Mouse (Mus musculus) heart, postnatal 4 days (tissue): ENCODE measurements around the gene Zic4. TPM values are rescaled to one million over a fixed set of nuclear protein-coding genes. Genes with fewer than 3 reads are reported as not detected.

Experiments used
- DNase-seq: peaks from one replicate; pipeline ENCODE4 v3.0.0; 2021
- total RNA-seq, 2 experiments: library from RNA; stranded (reverse); gene quantifications; 2 replicates each; pipeline ENCODE4 v1.2.3; 2021

The Zic4 gene
- total RNA-seq, 2 experiments from 2014 or later, result not detected

DNA sequence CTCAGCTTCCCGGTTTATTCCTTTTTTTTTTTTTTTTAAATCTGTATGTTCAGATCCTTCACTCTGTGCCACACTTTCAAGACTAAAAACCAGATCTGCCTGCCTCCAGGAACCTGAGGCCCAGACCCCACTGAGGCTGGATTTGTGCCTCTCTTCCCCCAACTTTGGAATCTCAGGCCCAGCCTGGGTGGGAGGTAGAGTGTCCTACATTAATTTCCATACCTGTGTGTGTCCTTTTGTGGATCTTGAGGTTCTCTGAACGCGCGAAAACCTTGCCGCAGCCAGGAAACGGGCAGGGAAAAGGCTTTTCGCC, 1.6 kb downstream of the Zic4 start:
- DNase-seq, result no peak

GRCm38 (mm10) chr9:91364127-91364970, 2.1 kb downstream of the Zic4 start:
- no peak for DNase-seq

GRCm38 (mm10) chr9:91364971-91365501, 2.8 kb downstream of the Zic4 start:
- DNase-seq, result no peak

- DNase-seq, result no peak
Measured at GRCm38 (mm10) chr9:91365664-91366063, 3.5 kb downstream of the Zic4 start, which contains the start of gene Zic1. TSS of gene Zic1 (minus strand) at chr9:91365810.

GRCm38 (mm10) chr9:91366226-91366998, 4.2 kb downstream of the Zic4 start:
- DNase-seq, result no peak

DNA sequence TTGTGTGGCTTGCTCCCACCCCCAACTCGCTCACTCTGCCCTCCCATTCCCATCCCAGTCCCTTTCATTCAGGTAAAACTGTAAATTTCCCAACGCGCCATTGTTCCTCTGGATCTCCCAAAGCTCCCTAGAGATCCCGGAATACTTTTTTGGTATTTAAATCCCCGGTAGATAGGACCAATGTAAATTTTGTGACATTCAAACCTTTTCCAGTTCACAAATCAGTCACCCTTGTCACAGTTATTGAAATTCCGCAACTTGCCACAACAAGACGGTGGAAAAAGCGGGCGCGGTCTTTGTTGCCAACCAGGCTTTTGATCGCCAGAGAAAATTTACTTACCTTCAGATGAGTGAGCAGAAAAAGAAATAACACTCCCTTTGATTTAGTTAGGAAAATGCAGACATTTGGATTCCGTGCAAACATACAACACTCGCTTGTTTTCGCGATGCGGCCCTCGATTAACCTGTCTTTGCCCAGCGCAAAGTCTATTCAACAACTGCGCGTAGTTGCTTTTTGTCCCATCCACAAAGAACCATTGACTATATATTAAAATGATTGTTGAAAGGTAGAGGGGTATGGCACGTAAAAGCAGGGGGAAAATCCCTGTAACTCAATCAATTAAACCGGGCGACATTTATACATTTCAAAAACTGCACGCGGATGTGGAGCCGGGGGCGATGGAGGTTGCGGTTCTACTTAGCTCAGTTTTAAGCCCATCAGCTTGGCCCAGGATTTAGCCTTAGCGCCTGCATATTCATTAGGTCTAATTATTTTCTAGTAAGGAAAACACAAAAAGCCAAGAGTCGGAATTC, 5.0 kb downstream of the Zic4 start:
- no peak for DNase-seq

DNA sequence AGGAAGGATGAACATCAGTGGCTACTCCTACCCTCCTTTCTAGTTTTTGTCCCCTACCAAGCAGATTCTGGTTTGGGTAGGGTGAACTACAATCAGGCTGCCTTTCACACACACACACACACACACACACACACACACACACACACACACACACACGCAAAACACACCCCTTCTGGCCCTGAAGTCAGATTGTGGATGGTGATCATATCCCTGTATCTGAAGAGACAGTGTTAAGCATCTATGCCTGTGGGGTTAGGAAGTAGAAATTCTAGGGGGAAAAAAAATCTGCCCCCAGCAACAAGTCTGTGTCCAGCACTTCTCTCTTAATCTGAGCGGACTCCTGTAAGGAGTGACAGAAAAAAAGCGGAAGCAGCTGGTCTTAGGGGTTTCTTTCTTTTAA, 5.9 kb downstream of the Zic4 start:
- no peak for DNase-seq

DNA sequence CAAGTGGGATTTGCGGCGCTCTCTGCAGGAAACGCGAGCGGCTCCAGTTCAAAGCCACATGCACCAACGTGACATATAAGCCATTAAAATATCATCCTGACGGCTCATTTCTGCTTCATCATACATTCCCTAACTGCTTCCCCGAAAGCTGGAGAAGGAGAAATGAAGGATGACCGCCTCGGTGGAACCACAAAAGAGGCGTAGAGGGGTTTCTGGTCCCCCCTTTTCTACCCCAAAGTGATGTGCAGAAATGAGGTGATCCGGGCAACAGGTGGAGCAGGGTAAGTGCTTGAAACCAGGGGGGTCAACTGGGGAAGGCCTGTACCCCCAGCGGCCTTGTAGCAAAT, 6.7 kb downstream of the Zic4 start:
- no peak for DNase-seq

DNA sequence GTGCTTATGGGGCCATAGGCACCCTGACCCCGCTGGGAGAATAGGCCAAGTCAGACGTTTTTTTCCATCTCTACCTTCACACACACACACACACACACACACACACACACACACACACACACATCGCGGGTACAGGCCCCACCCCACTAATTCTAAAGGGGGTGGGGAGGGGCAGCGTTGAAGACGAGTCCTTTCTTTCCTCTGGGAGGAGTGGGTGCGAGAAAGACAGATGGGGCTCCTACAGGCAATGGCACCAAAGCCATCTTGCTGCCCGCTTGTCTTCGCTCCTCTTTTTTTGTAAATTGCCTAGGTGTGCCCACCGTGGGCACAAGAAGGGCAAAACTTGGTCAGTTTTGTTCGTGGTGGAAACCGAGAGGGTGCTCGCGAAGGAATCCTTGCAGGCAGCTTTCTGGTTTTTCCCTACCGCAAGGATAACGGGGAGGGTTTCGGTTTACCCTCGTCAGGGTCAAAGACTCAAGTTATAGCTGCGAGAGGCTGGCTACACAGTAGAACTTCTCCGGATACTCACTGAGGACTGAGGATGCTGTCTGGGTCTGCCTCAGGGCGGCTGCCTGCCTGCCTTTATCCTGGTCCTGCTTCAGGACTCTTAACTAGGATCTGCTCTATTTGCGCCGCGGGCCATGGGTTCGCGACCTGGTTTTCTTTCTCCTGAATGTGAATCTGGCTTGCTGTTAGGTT, 7.2 kb downstream of the Zic4 start:
- DNase-seq, result no peak

- no peak for DNase-seq
Measured at GRCm38 (mm10) chr9:91370191-91370708, 8.0 kb downstream of the Zic4 start.

GRCm38 (mm10) chr9:91371011-91371410, 8.8 kb downstream of the Zic4 start:
- DNase-seq, result no peak

DNA sequence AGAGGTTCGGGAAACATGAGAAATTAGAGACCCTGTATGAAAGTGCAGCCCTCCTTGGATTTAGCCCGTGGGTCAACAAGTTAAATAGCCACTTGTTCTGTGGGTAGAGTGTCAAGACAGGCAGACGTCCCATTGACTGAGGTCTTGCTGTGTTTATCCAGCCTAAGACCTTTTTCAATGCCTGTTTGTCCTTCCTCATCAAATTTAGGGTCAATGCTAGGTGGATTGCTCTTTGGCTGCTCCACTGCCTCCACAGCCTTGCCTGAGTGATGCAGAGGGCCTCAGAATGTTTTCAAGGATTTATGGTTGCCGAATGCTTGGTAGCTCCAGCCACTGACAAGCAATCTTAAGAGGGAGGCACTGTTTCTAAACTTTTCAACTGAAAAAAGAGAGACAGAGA, 9.4 kb downstream of the Zic4 start:
- DNase-seq, result no peak

DNA sequence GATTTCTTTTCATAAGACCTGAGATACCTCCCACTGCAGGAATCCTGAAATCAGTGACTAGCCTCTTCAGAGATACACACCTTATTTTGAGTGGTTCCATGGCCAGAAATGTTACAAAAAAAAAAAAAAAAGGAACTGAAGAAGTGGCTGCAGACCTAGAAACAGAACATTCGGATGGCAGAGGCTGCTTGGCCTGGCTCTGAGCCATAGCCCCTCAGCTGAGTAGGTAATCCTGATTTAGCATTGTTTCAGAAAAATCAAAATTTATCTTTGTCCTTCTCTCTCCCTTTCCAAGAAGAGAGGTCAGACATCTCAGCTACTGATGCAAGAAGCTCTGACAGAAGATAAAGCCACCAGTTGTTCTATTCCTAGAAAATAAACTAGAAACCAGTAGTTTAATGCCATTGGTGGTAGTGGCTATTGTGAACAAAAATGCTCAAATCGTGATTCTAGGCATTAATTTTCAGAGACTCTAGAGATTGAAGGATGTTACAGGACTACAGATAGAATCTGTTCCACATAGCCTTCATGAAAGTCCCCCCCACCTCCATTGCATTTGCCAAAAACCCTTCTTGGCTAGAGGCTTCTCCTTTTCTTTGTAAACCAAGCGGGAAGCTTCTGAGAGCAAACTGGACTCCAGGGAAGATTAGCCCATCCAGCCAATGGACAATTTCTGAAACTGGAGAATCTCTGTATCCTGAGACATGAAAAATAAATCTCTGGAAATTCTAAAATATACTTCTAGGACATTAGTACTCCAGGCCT, 11.8 kb downstream of the Zic4 start:
- no peak for DNase-seq

DNA sequence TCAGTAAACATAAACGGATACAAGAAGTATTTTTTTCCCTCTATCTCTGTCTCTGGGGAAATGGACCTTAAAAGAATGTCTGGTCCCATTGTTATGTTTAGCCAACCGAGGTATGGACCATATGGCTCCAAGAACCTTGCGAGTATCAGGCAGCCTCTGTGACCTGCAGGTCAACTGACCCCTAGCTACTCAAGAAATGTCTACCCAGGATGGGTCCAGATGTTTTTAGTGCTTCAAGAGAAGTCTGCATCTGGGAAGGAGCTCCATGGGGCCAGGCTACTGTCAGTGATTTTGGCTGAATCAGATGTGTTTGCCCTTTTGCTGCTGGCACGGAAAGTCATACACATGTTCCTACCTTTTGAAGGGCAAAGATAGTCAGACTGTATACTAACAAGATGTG, 12.5 kb downstream of the Zic4 start:
- no peak for DNase-seq

- no peak for DNase-seq
Measured at GRCm38 (mm10) chr9:91377036-91377872, 15.0 kb downstream of the Zic4 start.

DNA sequence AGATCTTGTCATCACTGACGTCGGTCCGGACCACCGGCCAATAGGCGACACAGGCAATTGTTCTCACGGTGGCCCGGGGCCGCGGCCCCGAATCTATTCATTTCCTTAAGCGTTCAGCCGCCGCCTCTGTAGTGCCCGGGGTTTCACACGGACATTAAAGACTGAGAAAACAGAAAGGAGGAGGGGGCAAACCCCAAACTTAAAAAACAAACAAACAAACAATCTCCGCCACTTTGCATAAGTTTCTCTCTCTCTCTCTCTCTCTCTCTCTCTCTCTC, 15.6 kb downstream of the Zic4 start:
- DNase-seq, result no peak

GRCm38 (mm10) chr9:91378411-91379299, 16.4 kb downstream of the Zic4 start:
- DNase-seq, result no peak

DNA sequence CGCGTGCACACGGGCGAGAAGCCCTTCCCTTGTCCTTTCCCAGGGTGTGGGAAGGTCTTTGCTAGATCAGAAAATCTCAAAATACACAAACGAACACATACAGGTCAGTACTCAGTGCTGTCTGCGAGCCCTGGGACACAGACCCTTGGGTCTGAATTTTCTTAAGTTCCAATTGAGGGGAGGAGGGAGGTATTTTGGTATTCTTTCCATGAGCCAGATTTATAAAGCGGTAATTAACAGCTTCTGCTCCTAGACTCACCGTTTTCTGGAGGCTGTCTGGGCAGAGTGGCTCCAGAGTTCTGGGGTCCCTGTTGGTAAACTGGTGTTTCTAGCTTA, 17.1 kb downstream of the Zic4 start:
- DNase-seq, result no peak

DNA sequence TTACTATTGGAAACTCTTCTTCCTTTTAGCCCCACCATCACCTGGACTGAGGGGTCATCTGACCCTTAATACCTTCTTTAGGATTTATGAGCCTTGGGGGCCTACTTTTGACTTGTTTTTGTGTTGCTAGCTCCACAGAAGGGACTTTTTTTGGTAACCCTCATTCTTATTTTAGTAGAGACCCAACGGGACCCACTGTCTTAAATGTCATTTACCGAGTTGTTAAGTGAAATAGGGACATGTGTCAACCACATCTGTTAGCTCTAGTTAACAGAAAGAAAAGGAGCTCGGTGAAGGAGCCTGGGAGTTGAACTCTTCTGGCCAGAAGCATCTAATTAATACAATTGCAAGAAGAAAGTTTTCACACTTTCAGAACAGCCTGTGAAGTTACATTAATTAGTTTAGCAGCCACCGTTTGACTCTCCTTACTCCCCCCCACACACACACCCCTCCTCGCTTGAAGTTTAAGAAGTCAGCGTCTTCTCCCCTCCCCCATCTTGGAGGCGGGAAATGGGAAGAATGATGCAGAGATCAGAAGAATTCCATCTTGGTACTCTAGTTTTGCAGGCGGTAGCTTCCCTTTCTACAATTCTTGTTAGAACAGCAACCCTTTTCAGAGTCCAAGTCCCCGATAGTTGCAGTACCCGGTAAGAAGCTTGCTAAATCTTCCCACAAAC, 17.7 kb downstream of the Zic4 start:
- no peak for DNase-seq
